Mouse (Mus musculus): Measurements from ENCODE around the gene Rac3.

GRCm38 (mm10) chr11:120686650-120687272, 34.5 kb upstream of the Rac3 start:
- no peak for TF ChIP-seq CTCF (IDR thresholded peaks at IDR 0.05; ENCODE audit: extremely low read depth, insufficient read depth, low read length)
- TF ChIP-seq POLR2A (IDR thresholded peaks at IDR 0.05; ENCODE audit: extremely low read depth, insufficient read depth, low read length), result no peak

Data from cortical plate, adult 2 months (tissue).